Mouse (Mus musculus) macrophage (primary cell): ENCODE measurements around the gene Dock3. TPM values are rescaled to one million over a fixed set of nuclear protein-coding genes. Genes with fewer than 3 reads are reported as not detected.
A peak's percentile ranks its signal among the peaks of the same experiment; 100 is the strongest.

ENCODE experiments used
- H3K27ac ChIP-seq: fragments of 350-480 bp; formaldehyde crosslinking; 2 replicates; pipeline ENCODE4 v1.9.0; 2021
- H3K36me3 ChIP-seq: fragments of 350-480 bp; formaldehyde crosslinking; 2 replicates; pipeline ENCODE4 v1.9.0; 2021; ENCODE audit errors: inconsistent target
- H3K4me3 ChIP-seq: fragments of 350-480 bp; formaldehyde crosslinking; 2 replicates; pipeline ENCODE4 v1.9.0; 2021; ENCODE audit errors: inconsistent target
- H3K79me2 ChIP-seq: fragments of 350-480 bp; formaldehyde crosslinking; 2 replicates; pipeline ENCODE4 v1.9.0; 2021; ENCODE audit errors: inconsistent target
- WGBS: methylation state at CpG from one replicate; pipeline ENCODE4 v1.1.7; 2026; ENCODE audit warnings: inconsistent platforms; ENCODE audit not compliant: missing documents; 5-methylcytosine and 5-hydroxymethylcytosine counted together
- polyA plus RNA-seq: library from polyadenylated mRNA; stranded (reverse); fragments of 250-400 nt; gene quantifications from 3 replicates; pipeline ENCODE4 v1.2.4, GENCODE M21; 2018; ENCODE audit warnings: inconsistent platforms

The Dock3 gene
- polyA plus RNA-seq, 1 experiment from 2014 or later: 32.2 TPM

- no peaks in the 10 kb centered on the region for H3K36me3 ChIP-seq
- H3K27ac ChIP-seq: peak overlapping the region; percentile 31
- 31% methylated on average over 4 of the region's 4 CpGs for WGBS
Measured at GRCm38 (mm10) chr9:107267721-107268402, 36.2 kb upstream of the Dock3 start.

DNA sequence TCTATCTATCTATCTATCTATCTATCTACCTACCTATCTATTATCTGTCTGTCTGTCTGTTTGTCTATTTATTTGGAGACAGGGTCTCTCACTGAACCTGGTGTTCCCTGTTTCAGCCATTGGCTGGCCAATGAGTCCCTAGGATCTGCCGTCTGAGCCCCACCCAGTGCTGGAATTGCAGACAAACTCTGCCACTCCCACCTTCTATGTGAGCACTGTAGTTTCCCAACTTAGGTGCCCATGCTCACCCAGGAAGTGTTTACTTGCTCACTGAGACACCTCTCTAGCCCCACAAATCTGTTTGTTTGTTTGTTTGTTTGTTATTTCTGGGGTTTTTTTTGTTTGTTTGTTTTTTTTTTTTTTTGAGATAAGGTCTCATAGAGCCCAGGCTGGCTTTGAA lies 35.3 kb upstream of the Dock3 start:
- peaks cover 96% of the 10 kb centered on the region for H3K79me2 ChIP-seq
- no peak overlapping the region for H3K27ac ChIP-seq
- no peaks in the 10 kb centered on the region for H3K36me3 ChIP-seq
- H3K4me3 ChIP-seq: no peak overlapping the region
- 70% methylated on average over 1 of the region's 1 CpGs for WGBS

More at GRCm38 (mm10) chr9:107267721-107268402, 36.2 kb upstream of the Dock3 start:
- Histone ChIP-seq H3K79me2 (peaks cover 97% of the 10 kb centered on the region), H3K4me3 (no peak overlapping the region)

- 0% methylated on average over 1 of the region's 3 CpGs for WGBS
- Histone ChIP-seq H3K27ac (peak overlapping the region; percentile 5; the same call in 1 of the 2 replicates), H3K4me3 (no peak overlapping the region), H3K36me3 (no peaks in the 10 kb centered on the region), H3K79me2 (peaks cover 73% of the 10 kb centered on the region; the same call in 1 of the 2 replicates)
Measured at GRCm38 (mm10) chr9:107264731-107265130, 33.0 kb upstream of the Dock3 start.

DNA sequence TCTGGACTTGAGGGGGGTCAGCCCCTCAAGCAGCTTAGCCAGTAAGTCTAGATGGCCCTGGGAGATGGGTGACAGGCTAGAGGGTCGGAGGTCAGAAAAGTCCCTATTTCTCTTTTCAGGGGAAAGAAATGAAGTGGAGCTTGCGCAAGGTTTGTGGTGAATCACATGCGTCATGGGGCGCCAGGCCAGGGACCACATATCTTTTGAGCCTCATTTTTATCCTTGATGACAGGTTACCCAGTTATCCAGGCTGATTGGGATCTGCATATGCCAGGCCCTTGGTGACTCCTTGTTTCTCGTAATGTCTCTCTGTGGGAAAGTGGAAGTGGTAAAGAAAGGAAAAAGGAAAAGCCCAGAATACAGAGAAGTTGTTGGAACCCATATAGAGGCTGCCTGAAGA lies 32.2 kb upstream of the Dock3 start:
- WGBS: 7% methylated on average over 5 of the region's 5 CpGs
- Histone ChIP-seq H3K79me2 (peaks cover 65% of the 10 kb centered on the region; the same call in 1 of the 2 replicates), H3K27ac (peak overlapping the region; percentile 5; the same call in 1 of the 2 replicates), H3K4me3 (no peak overlapping the region), H3K36me3 (no peaks in the 10 kb centered on the region)

DNA sequence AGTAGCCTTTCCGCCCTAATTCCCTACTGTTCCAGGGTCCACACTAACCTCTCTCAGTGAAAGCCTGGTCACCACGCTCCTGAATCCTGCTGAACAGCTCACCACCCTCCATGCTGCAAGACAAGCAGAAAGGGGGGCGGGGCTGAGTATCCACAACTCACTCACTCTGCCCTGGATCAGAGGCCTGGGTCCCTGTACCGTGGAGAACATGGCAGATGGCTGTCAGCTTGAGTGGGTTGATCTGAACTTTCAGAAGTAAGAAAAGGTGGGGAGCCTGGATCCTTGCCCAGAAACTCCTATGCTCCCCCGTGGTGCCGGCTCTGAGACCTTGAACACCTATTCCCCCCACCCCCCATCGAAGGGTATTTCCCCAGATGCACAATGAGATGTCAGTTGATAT lies 30.7 kb upstream of the Dock3 start:
- H3K36me3 ChIP-seq: peaks cover 15% of the 10 kb centered on the region
- H3K27ac ChIP-seq: no peak overlapping the region
- 96% methylated on average over 7 of the region's 7 CpGs for WGBS
- no peak overlapping the region for H3K4me3 ChIP-seq
- peaks cover 50% of the 10 kb centered on the region; the same call in 1 of the 2 replicates for H3K79me2 ChIP-seq

GRCm38 (mm10) chr9:107261792-107262191 lies 30.1 kb upstream of the Dock3 start:
- H3K36me3 ChIP-seq: peaks cover 21% of the 10 kb centered on the region
- H3K4me3 ChIP-seq: no peak overlapping the region
- H3K79me2 ChIP-seq: peaks cover 44% of the 10 kb centered on the region; the same call in 1 of the 2 replicates
- 90% methylated on average over 6 of the region's 6 CpGs for WGBS
- H3K27ac ChIP-seq: peak overlapping the region; percentile 60; the same call in 1 of the 2 replicates

DNA sequence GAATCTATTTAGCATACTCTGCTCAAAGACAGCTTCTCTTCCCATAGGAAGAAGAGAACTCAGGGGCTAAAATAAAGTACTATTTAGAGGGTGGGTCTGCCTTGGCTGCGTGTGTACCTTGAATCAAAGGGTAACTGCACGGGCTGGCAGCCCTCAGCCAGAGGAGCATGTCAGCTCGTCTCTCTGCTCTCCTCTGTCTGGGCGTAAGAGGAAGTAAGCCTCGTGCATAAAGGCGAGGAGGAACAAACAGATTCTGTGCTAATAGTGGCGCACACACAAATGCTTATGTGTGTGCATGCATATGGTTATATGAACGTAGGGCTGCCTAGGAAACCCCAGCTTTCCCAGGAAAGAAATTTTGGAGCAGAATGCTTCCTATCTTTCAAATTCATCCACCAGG lies 29.1 kb upstream of the Dock3 start:
- WGBS: 6% methylated on average over 8 of the region's 8 CpGs
- Histone ChIP-seq H3K36me3 (peaks cover 30% of the 10 kb centered on the region), H3K79me2 (peaks cover 34% of the 10 kb centered on the region; the same call in 1 of the 2 replicates), H3K27ac (peak overlapping the region; percentile 60), H3K4me3 (no peak overlapping the region)

- no peak overlapping the region for H3K4me3 ChIP-seq
- 77% methylated on average over 2 of the region's 2 CpGs for WGBS
- H3K27ac ChIP-seq: peak overlapping the region; percentile 60
- peaks cover 30% of the 10 kb centered on the region; the same call in 1 of the 2 replicates for H3K79me2 ChIP-seq
- peaks cover 34% of the 10 kb centered on the region for H3K36me3 ChIP-seq
Measured at GRCm38 (mm10) chr9:107260429-107260828, 28.7 kb upstream of the Dock3 start.

GRCm38 (mm10) chr9:107259571-107259970 lies 27.9 kb upstream of the Dock3 start:
- Histone ChIP-seq H3K27ac (peak overlapping the region; percentile 60; the same call in 1 of the 2 replicates), H3K79me2 (peaks cover 22% of the 10 kb centered on the region; the same call in 1 of the 2 replicates), H3K36me3 (peaks cover 39% of the 10 kb centered on the region), H3K4me3 (no peak overlapping the region)
- WGBS: 59% methylated on average over 6 of the region's 6 CpGs

DNA sequence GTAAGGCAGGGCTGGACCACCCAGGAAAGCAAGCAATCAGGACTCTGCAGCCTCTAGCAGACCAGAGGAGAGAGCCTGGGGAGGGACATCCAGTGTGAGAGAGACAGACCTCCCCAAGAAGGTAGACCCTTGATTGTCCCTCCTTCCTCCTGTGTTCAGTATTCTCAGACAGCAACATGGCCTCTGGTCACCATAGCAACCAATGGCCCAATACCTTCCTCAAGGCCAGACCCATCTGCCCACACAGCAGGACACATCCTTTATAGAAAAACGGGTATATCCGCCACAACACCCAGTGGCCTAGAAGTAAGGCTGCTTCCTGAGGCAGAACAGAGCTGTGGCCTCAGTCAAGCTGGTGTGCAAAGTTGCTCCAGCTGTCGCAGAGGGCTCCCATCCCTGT lies 23.9 kb upstream of the Dock3 start:
- H3K27ac ChIP-seq: no peak overlapping the region
- H3K36me3 ChIP-seq: peaks cover 39% of the 10 kb centered on the region
- no peak overlapping the region for H3K4me3 ChIP-seq
- H3K79me2 ChIP-seq: no peaks in the 10 kb centered on the region
- WGBS: 77% methylated on average over 3 of the region's 3 CpGs

DNA sequence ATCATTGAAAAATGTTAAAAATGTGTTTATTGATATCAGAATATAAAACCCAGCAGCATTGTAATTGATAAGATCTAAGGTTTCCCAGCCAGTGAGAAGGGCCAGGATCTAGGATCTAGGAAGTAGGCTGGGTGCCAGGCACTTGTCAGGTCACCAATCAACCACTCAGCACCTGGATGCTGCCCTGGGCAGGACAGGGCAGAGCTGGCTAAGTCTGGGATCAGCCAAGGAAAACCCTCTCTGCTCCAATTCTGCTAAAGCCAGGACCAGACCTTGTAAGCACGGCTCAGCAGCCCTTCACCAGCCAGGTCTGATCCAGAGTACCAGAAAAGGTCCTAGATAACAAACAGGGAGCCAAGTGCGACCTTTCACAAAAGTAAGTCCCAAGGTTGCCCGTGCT lies 23.2 kb upstream of the Dock3 start:
- Histone ChIP-seq H3K36me3 (peaks cover 39% of the 10 kb centered on the region), H3K4me3 (no peak overlapping the region)
- 91% methylated on average over 3 of the region's 3 CpGs for WGBS

GRCm38 (mm10) chr9:107254476-107254875 lies 22.8 kb upstream of the Dock3 start:
- H3K36me3 ChIP-seq: peaks cover 39% of the 10 kb centered on the region

More for the DNA sequence above, 23.2 kb upstream of the Dock3 start:
- H3K79me2 ChIP-seq: no peaks in the 10 kb centered on the region
- H3K27ac ChIP-seq: no peak overlapping the region

DNA sequence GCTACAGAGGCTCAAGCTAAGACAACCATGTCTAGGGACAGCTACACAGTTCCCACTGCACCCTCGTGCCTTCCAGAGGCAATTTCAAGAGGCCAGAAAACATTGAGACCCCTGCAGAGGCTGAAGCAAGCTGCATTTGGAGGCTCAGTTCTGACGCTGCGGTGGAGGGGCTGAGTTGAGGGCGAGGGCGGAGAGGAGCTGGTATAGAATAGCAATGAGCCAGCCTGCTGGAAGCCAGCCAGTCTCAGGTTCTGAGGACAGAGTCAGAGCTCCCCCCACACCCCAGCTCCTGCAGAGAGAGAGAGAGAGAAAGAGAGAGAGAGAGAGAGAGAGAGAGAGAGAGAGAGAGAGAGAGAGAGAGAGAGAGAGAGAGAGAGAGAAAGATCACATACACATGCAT lies 20.5 kb upstream of the Dock3 start:
- H3K27ac ChIP-seq: no peak overlapping the region
- peaks cover 21% of the 10 kb centered on the region for H3K36me3 ChIP-seq
- 77% methylated on average over 5 of the region's 5 CpGs for WGBS
- no peaks in the 10 kb centered on the region for H3K79me2 ChIP-seq
- H3K4me3 ChIP-seq: no peak overlapping the region

More at GRCm38 (mm10) chr9:107254476-107254875, 22.8 kb upstream of the Dock3 start:
- H3K27ac ChIP-seq: no peak overlapping the region
- no peak overlapping the region for H3K4me3 ChIP-seq
- no peaks in the 10 kb centered on the region for H3K79me2 ChIP-seq
- WGBS: 84% methylated on average over 12 of the region's 12 CpGs

GRCm38 (mm10) chr9:107250416-107251337 lies 19.0 kb upstream of the Dock3 start:
- H3K79me2 ChIP-seq: no peaks in the 10 kb centered on the region
- peaks cover 7% of the 10 kb centered on the region for H3K36me3 ChIP-seq
- 96% methylated on average over 14 of the region's 14 CpGs for WGBS
- no peak overlapping the region for H3K27ac ChIP-seq
- H3K4me3 ChIP-seq: no peak overlapping the region
